In genomic region chr10:80158307-80158986, GRCm38 (mm10) we compare ENCODE assay signal across 8 mouse cellular contexts. TPM values are rescaled to one million over a fixed set of nuclear protein-coding genes. Genes with fewer than 3 reads are reported as not detected.
DNase-seq lines count a peak whose midpoint lies in the region; ATAC-seq and TF ChIP-seq lines count a peak whose summit lies in the region.

No protein-coding gene starts in this region.

- H3K9ac ChIP-seq in heart, embryonic 12.5 days: peak overlapping the region; percentile 40; the same call in 1 of the 2 replicates
- H3K9ac ChIP-seq in kidney, embryonic 14.5 days (ENCODE audit: low read depth, low read length): peak overlapping the region; percentile 44

- peaks cover 45% of the 10 kb centered on the region for H3K36me3 ChIP-seq in heart, embryonic 12.5 days
- H3K36me3 ChIP-seq in kidney, embryonic 14.5 days (ENCODE audit: control insufficient read depth, insufficient read depth, low read length): peaks cover 43% of the 10 kb centered on the region
- H3K36me3 ChIP-seq in spleen, adult 2 months (ENCODE audit: control insufficient read depth, insufficient read depth, low read length): peaks cover 37% of the 10 kb centered on the region

- no peaks in the 10 kb centered on the region for H3K27me3 ChIP-seq in heart, embryonic 12.5 days (replicated peaks)
- H3K27me3 ChIP-seq in kidney, embryonic 14.5 days (ENCODE audit: control insufficient read depth, insufficient read depth, low read length): no peaks in the 10 kb centered on the region
- no peaks in the 10 kb centered on the region for H3K27me3 ChIP-seq in spleen, adult 2 months (ENCODE audit: control insufficient read depth, insufficient read depth, low read length)

- DNase-seq in right cerebral cortex, adult 2 months (ENCODE audit: low spot score in 2 of 2): peak; percentile 50 to 60
- no peak for DNase-seq in right cerebral cortex, postnatal 4 days
- DNase-seq in lung, postnatal 14 days: peak; percentile 83
- DNase-seq in spleen, adult 2 months (ENCODE audit: low read depth in 1 of 2, low spot score in 2 of 2): peak in 1 of 2 experiments; percentile 76
- DNase-seq in c-Kit-positive CD71-positive TER-119-positive erythroid progenitor cells, embryonic 14.5 days (ENCODE audit: low spot score): no peak

- peak overlapping the region; percentile 61 for H3K27ac ChIP-seq in cortical plate, adult 2 months (ENCODE audit: insufficient read depth, low read length)
- H3K27ac ChIP-seq in heart, embryonic 12.5 days (ENCODE audit: poor library complexity, severe bottlenecking): peak overlapping the region; percentile 97
- H3K27ac ChIP-seq in kidney, embryonic 14.5 days (ENCODE audit: low read depth, low read length): peak overlapping the region; percentile 99
- peak overlapping the region; percentile 99 for H3K27ac ChIP-seq in spleen, adult 2 months (ENCODE audit: insufficient read depth, low read length)

- TF ChIP-seq POLR2A in cortical plate, adult 2 months (IDR thresholded peaks at IDR 0.05; ENCODE audit: extremely low read depth, insufficient read depth, low read length): 0 out of 2 replicates have a peak, but pooled peaks have one; percentile 27
- TF ChIP-seq POLR2A in spleen, adult 2 months (IDR thresholded peaks at IDR 0.05; ENCODE audit: low read depth, low read length): peak; percentile 77

- no peaks in the 10 kb centered on the region for H3K9me3 ChIP-seq in heart, embryonic 12.5 days (replicated peaks)
- H3K9me3 ChIP-seq in kidney, embryonic 14.5 days (ENCODE audit: control insufficient read depth, low read length): no peaks in the 10 kb centered on the region

- H3K4me1 ChIP-seq in cortical plate, adult 2 months (ENCODE audit: control insufficient read depth, insufficient read depth, low read length): peaks cover 6% of the 10 kb centered on the region
- peaks cover 95% of the 10 kb centered on the region for H3K4me1 ChIP-seq in heart, embryonic 12.5 days (replicated peaks)
- peaks cover 88% of the 10 kb centered on the region for H3K4me1 ChIP-seq in kidney, embryonic 14.5 days (ENCODE audit: control insufficient read depth, insufficient read depth, low read length)
- H3K4me1 ChIP-seq in spleen, adult 2 months (ENCODE audit: control insufficient read depth, insufficient read depth, insufficient read length): peaks cover 58% of the 10 kb centered on the region

- no peak overlapping the region for H3K4me3 ChIP-seq in cortical plate, adult 2 months (ENCODE audit: insufficient read depth, low read length)
- 0 out of 2 replicates have a peak overlapping the region, but pooled peaks have one; percentile 41 for H3K4me3 ChIP-seq in heart, embryonic 12.5 days
- H3K4me3 ChIP-seq in kidney, embryonic 14.5 days (ENCODE audit: low read length): no peak overlapping the region
- H3K4me3 ChIP-seq in spleen, adult 2 months (ENCODE audit: extremely low read depth, insufficient read depth, insufficient read length): peak overlapping the region; percentile 49

- ATAC-seq in heart, embryonic 12.5 days (ENCODE audit: insufficient number of reproducible peaks, low FRiP score): no peak
- ATAC-seq in kidney, embryonic 14.5 days (ENCODE audit: low FRiP score, low TSS enrichment): 0 out of 2 replicates have a peak, but pooled peaks have one; percentile 2

- peak overlapping the region; percentile 86 for H3K4me2 ChIP-seq in heart, embryonic 12.5 days
- H3K4me2 ChIP-seq in kidney, embryonic 14.5 days (replicated peaks; ENCODE audit: low read depth, low read length): peak overlapping the region; percentile 56

- WGBS in heart, embryonic 12.5 days: 12% methylated on average over 18 of the region's 18 CpGs
- 4% methylated on average over 18 of the region's 18 CpGs for WGBS in kidney, embryonic 14.5 days
- WGBS in spleen, adult 2 months: under 1% methylated on average over 18 of the region's 18 CpGs

- no peak for TF ChIP-seq CTCF in cortical plate, adult 2 months (IDR thresholded peaks at IDR 0.05; ENCODE audit: extremely low read depth, insufficient read depth, low read length)
- TF ChIP-seq CTCF in spleen, adult 2 months (IDR thresholded peaks at IDR 0.05; ENCODE audit: extremely low read depth, insufficient read depth, insufficient read length, insufficient replicate concordance): no peak

RNA-seq across cellular contexts. Expression of gene Cirbp, which starts 7.3 kb away (rescaled TPM):
- 150 and 180 TPM in 2 replicates for polyA plus RNA-seq in cortical plate, adult 2 months (2012; rRNA removed)
- polyA plus RNA-seq in heart, embryonic 12.5 days (2016; fragmentation: Nextera tagmentation; extraction: Ambion mirVana): 110 and 118 TPM in 2 replicates
- 80.0 and 104 TPM in 2 replicates for polyA plus RNA-seq in kidney, embryonic 14.5 days (2014; fragmentation: Nextera tagmentation; extraction: Ambion mirVana)
- polyA plus RNA-seq in spleen, adult 2 months (2012; rRNA removed): 144 and 151 TPM in 2 replicates

RNA-seq across cellular contexts. Expression of gene Midn, which starts 10.4 kb away (rescaled TPM):
- polyA plus RNA-seq in cortical plate, adult 2 months (2012; rRNA removed): 26.6 and 33.8 TPM in 2 replicates
- polyA plus RNA-seq in heart, embryonic 12.5 days (2016; fragmentation: Nextera tagmentation; extraction: Ambion mirVana): 25.9 and 28.9 TPM in 2 replicates
- polyA plus RNA-seq in kidney, embryonic 14.5 days (2014; fragmentation: Nextera tagmentation; extraction: Ambion mirVana): 42.3 and 46.2 TPM in 2 replicates
- 128 and 157 TPM in 2 replicates for polyA plus RNA-seq in spleen, adult 2 months (2012; rRNA removed)

RNA-seq across cellular contexts. Expression of gene 1600002K03Rik, which starts 14.3 kb away (rescaled TPM):
- polyA plus RNA-seq in cortical plate, adult 2 months (2012; rRNA removed): 13.1 and 13.9 TPM in 2 replicates
- 10.4 and 11.7 TPM in 2 replicates for polyA plus RNA-seq in heart, embryonic 12.5 days (2016; fragmentation: Nextera tagmentation; extraction: Ambion mirVana)
- polyA plus RNA-seq in kidney, embryonic 14.5 days (2014; fragmentation: Nextera tagmentation; extraction: Ambion mirVana): 10.3 and 12.1 TPM in 2 replicates
- 10.8 TPM in 2 replicates for polyA plus RNA-seq in spleen, adult 2 months (2012; rRNA removed)

RNA-seq across cellular contexts. Expression of gene Cbarp, which starts 17.8 kb away (rescaled TPM):
- 274 and 285 TPM in 2 replicates for polyA plus RNA-seq in cortical plate, adult 2 months (2012; rRNA removed)
- polyA plus RNA-seq in heart, embryonic 12.5 days (2016; fragmentation: Nextera tagmentation; extraction: Ambion mirVana): 1.7 and 3.6 TPM in 2 replicates
- 8.1 and 8.4 TPM in 2 replicates for polyA plus RNA-seq in kidney, embryonic 14.5 days (2014; fragmentation: Nextera tagmentation; extraction: Ambion mirVana)
- polyA plus RNA-seq in spleen, adult 2 months (2012; rRNA removed): 11.9 and 13.4 TPM in 2 replicates

RNA-seq across cellular contexts. Expression of gene Atp5d, which starts 20.0 kb away (rescaled TPM):
- 620 and 641 TPM in 2 replicates for polyA plus RNA-seq in cortical plate, adult 2 months (2012; rRNA removed)
- polyA plus RNA-seq in heart, embryonic 12.5 days (2016; fragmentation: Nextera tagmentation; extraction: Ambion mirVana): 827 and 861 TPM in 2 replicates
- polyA plus RNA-seq in kidney, embryonic 14.5 days (2014; fragmentation: Nextera tagmentation; extraction: Ambion mirVana): 519 and 582 TPM in 2 replicates
- 592 and 782 TPM in 2 replicates for polyA plus RNA-seq in spleen, adult 2 months (2012; rRNA removed)

Comparison
In these comparisons a context has a peak if more than half of its experiments do, and no peak if none do; other contexts are left out.
1. DNase-seq: peak in right cerebral cortex, adult 2 months (2 of 2) and lung, postnatal 14 days (single experiment); none in right cerebral cortex, postnatal 4 days (single experiment) and c-Kit-positive CD71-positive TER-119-positive erythroid progenitor cells, embryonic 14.5 days (single experiment).
2. H3K4me3 ChIP-seq: peak in heart, embryonic 12.5 days (single experiment) and spleen, adult 2 months (single experiment); none in cortical plate, adult 2 months (single experiment) and kidney, embryonic 14.5 days (single experiment).
3. Peak in every context shown above with its lines, with median percentiles within 50 percentile points of each other: H3K27ac ChIP-seq.